Mouse (Mus musculus): Measurements from ENCODE around the gene Serpini1. TPM values are rescaled to one million over a fixed set of nuclear protein-coding genes. Genes with fewer than 3 reads are reported as not detected.
"Not testable (repeated sequence)": the region's sequence is repeated elsewhere in the genome, so short reads cannot be mapped to it uniquely, and the experiment has no call there.

Gene Serpini1
- polyA plus RNA-seq, 1 experiment from 2014 or later, result 201 TPM

- Histone ChIP-seq H3K4me2 (ENCODE audit: low read depth, low read length) (no peak overlapping the region), H3K27me3 (ENCODE audit: control insufficient read depth, insufficient read depth, low read length) (no peaks in the 10 kb centered on the region), H3K27ac (ENCODE audit: low read depth, low read length) (no peak overlapping the region), H3K4me3 (ENCODE audit: low read depth, low read length) (no peak overlapping the region), H3K9me3 (ENCODE audit: control insufficient read depth, low read length) (no peaks in the 10 kb centered on the region), H3K4me1 (ENCODE audit: control insufficient read depth, insufficient read depth, low read length) (no peaks in the 10 kb centered on the region), H3K9ac (replicated peaks; ENCODE audit: low read depth, low read length) (no peak overlapping the region), H3K36me3 (ENCODE audit: control insufficient read depth, insufficient read depth, low read length) (no peaks in the 10 kb centered on the region)
- ATAC-seq (ENCODE audit: low read depth), result no peak
- WGBS, result 95% methylated on average over 2 of the region's 2 CpGs
Observed at GRCm38 (mm10) chr3:75624627-75625026, 67.3 kb downstream of the Serpini1 start.

- Histone ChIP-seq H3K27me3 (ENCODE audit: control insufficient read depth, insufficient read depth, low read length) (no peaks in the 10 kb centered on the region), H3K4me2 (ENCODE audit: low read depth, low read length) (no peak overlapping the region), H3K27ac (ENCODE audit: low read depth, low read length) (no peak overlapping the region), H3K4me3 (ENCODE audit: low read depth, low read length) (no peak overlapping the region), H3K36me3 (ENCODE audit: control insufficient read depth, insufficient read depth, low read length) (no peaks in the 10 kb centered on the region), H3K4me1 (ENCODE audit: control insufficient read depth, insufficient read depth, low read length) (no peaks in the 10 kb centered on the region), H3K9me3 (ENCODE audit: control insufficient read depth, low read length) (no peaks in the 10 kb centered on the region), H3K9ac (replicated peaks; ENCODE audit: low read depth, low read length) (no peak overlapping the region)
- no peak for ATAC-seq (ENCODE audit: low read depth)
- 72% methylated on average over 4 of the region's 4 CpGs for WGBS
Observed at GRCm38 (mm10) chr3:75630988-75631615, 73.8 kb downstream of the Serpini1 start.

- H3K36me3 ChIP-seq (ENCODE audit: control insufficient read depth, insufficient read depth, low read length), result no peaks in the 10 kb centered on the region
- H3K27ac ChIP-seq (ENCODE audit: low read depth, low read length), result no peak overlapping the region
- no peak overlapping the region for H3K9ac ChIP-seq (replicated peaks; ENCODE audit: low read depth, low read length)
- no peak overlapping the region for H3K4me2 ChIP-seq (ENCODE audit: low read depth, low read length)
- no peaks in the 10 kb centered on the region for H3K9me3 ChIP-seq (ENCODE audit: control insufficient read depth, low read length)
- H3K27me3 ChIP-seq (ENCODE audit: control insufficient read depth, insufficient read depth, low read length), result no peaks in the 10 kb centered on the region
- 80% methylated on average over 1 of the region's 1 CpGs for WGBS
- no peak overlapping the region for H3K4me3 ChIP-seq (ENCODE audit: low read depth, low read length)
- ATAC-seq (ENCODE audit: low read depth), result peak; percentile 38; the same call in 1 of the 2 replicates
- H3K4me1 ChIP-seq (ENCODE audit: control insufficient read depth, insufficient read depth, low read length), result no peaks in the 10 kb centered on the region
Observed at GRCm38 (mm10) chr3:75633221-75633620, 75.9 kb downstream of the Serpini1 start.

DNA sequence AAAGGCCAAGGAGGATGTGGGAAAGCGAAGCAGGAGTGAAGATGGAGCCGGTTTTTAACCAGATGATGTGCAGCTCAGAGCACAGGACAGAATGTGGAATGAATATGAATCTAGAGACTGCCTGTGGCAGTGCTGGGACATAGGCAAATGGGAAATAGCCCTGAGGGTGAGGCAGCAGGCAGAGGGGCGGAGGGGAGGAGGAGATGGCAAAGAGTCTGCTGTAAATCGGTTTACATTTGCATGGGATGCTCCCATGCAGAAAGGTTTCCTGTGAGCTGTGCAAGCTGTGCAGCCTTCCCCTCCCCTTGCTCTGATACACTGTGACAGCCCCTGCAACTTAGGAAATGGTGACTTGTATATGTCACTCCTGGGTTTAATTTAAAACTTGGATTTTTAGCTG, 76.3 kb downstream of the Serpini1 start:
- Histone ChIP-seq H3K27ac (ENCODE audit: low read depth, low read length) (no peak overlapping the region), H3K4me2 (ENCODE audit: low read depth, low read length) (no peak overlapping the region), H3K9ac (replicated peaks; ENCODE audit: low read depth, low read length) (no peak overlapping the region), H3K27me3 (ENCODE audit: control insufficient read depth, insufficient read depth, low read length) (no peaks in the 10 kb centered on the region), H3K4me1 (ENCODE audit: control insufficient read depth, insufficient read depth, low read length) (no peaks in the 10 kb centered on the region), H3K36me3 (ENCODE audit: control insufficient read depth, insufficient read depth, low read length) (no peaks in the 10 kb centered on the region), H3K9me3 (ENCODE audit: control insufficient read depth, low read length) (no peaks in the 10 kb centered on the region), H3K4me3 (ENCODE audit: low read depth, low read length) (no peak overlapping the region)
- ATAC-seq (ENCODE audit: low read depth), result peak; percentile 63
- 35% methylated on average over 4 of the region's 4 CpGs for WGBS

- Histone ChIP-seq H3K9ac (replicated peaks; ENCODE audit: low read depth, low read length) (no peak overlapping the region), H3K36me3 (ENCODE audit: control insufficient read depth, insufficient read depth, low read length) (no peaks in the 10 kb centered on the region), H3K4me2 (ENCODE audit: low read depth, low read length) (no peak overlapping the region), H3K4me3 (ENCODE audit: low read depth, low read length) (no peak overlapping the region), H3K27ac (ENCODE audit: low read depth, low read length) (no peak overlapping the region), H3K4me1 (ENCODE audit: control insufficient read depth, insufficient read depth, low read length) (no peaks in the 10 kb centered on the region), H3K9me3 (ENCODE audit: control insufficient read depth, low read length) (no peaks in the 10 kb centered on the region), H3K27me3 (ENCODE audit: control insufficient read depth, insufficient read depth, low read length) (no peaks in the 10 kb centered on the region)
- ATAC-seq (ENCODE audit: low read depth), result 0 out of 2 replicates have a peak, but pooled peaks have one; percentile 24
- WGBS, result 67% methylated on average over 1 of the region's 1 CpGs
Observed at GRCm38 (mm10) chr3:75635648-75636047, 78.3 kb downstream of the Serpini1 start.

DNA sequence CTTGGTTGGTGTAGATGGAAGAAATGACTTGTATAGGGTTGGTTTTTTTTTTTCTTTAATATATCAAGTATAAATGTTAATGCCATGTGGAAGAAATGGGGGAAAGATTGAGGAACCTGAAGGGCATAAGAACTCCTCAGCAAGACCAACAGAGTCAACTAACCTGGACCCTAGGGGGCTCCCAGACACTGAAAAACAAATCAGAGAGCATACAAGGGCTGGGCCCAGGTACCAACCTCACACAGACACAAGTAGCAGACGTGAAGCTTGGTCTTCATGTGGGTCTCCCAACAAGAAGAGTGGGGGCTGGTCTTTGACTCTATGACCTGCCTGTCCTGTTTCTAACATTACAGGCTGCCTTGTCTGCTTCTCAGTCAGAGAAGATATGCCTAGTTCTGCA, 82.2 kb downstream of the Serpini1 start:
- H3K4me2 ChIP-seq (ENCODE audit: low read depth, low read length), result no peak overlapping the region
- WGBS, result 75% methylated on average over 1 of the region's 1 CpGs
- no peaks in the 10 kb centered on the region for H3K4me1 ChIP-seq (ENCODE audit: control insufficient read depth, insufficient read depth, low read length)
- H3K27me3 ChIP-seq (ENCODE audit: control insufficient read depth, insufficient read depth, low read length), result no peaks in the 10 kb centered on the region
- H3K36me3 ChIP-seq (ENCODE audit: control insufficient read depth, insufficient read depth, low read length), result no peaks in the 10 kb centered on the region
- no peak for ATAC-seq (ENCODE audit: low read depth)
- no peaks in the 10 kb centered on the region for H3K9me3 ChIP-seq (ENCODE audit: control insufficient read depth, low read length)
- no peak overlapping the region for H3K27ac ChIP-seq (ENCODE audit: low read depth, low read length)
- no peak overlapping the region for H3K9ac ChIP-seq (replicated peaks; ENCODE audit: low read depth, low read length)
- H3K4me3 ChIP-seq (ENCODE audit: low read depth, low read length), result no peak overlapping the region

DNA sequence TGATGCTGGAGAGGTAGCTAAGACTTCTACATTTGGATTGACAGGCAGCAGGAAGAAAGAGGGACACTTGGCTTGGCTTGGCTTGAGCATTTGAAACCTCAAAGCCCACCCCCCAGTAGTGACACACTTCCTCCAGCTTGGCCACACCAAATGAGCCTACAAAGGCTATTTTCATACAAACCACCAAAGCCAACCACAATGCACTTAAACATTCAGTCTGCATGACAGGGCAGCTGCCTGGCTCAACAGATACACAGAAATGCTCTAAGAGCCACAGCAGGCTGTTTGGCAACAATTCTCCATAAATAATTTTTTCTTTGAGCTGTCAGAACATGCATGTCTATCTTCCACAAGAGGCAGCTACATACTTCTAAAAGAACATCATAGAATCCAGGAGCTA, 90.2 kb downstream of the Serpini1 start:
- H3K36me3 ChIP-seq (ENCODE audit: control insufficient read depth, insufficient read depth, low read length), result no peaks in the 10 kb centered on the region
- ATAC-seq (ENCODE audit: low read depth), result no peak
- no peaks in the 10 kb centered on the region for H3K9me3 ChIP-seq (ENCODE audit: control insufficient read depth, low read length)
- no peak overlapping the region for H3K4me2 ChIP-seq (ENCODE audit: low read depth, low read length)
- H3K27me3 ChIP-seq (ENCODE audit: control insufficient read depth, insufficient read depth, low read length), result no peaks in the 10 kb centered on the region
- H3K4me1 ChIP-seq (ENCODE audit: control insufficient read depth, insufficient read depth, low read length), result no peaks in the 10 kb centered on the region
- no peak overlapping the region for H3K27ac ChIP-seq (ENCODE audit: low read depth, low read length)
- H3K9ac ChIP-seq (replicated peaks; ENCODE audit: low read depth, low read length), result no peak overlapping the region
- H3K4me3 ChIP-seq (ENCODE audit: low read depth, low read length), result no peak overlapping the region

- no peak for ATAC-seq (ENCODE audit: low read depth)
Observed at GRCm38 (mm10) chr3:75648226-75648625, 90.9 kb downstream of the Serpini1 start.

DNA sequence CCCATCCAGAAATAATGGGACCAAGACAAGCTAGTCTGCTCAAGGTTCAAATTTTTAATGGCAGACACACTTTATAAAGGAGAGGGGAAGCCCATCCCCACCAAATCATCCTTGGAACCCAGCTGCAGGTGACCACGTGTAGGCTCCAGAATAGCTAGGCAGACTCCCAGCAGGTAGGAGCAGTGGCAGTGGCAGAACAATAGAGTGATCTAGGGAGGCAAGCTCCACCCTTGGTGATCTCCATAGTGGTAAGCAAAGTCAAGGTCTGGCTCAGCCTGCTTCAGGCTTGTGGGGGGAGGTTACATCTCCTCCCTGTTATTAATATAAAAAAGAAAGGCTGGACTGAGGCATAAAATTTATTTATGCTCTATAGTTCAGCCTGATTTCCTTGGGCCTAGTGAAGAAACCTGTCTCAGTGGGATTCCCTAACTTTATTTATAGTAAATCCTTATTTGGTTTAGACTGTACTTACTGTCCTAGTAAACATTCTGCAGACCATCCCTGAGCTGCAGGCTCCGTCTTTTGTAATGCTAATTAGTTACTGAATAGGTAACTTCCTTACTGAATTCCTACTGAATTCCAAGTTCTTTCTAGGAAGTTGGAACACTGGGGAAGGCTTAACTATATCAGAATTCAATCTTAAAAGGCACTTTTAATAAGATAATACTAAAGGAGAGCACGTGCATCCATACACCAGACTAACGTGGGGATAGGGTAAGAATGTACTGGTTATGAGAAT, 93.2 kb downstream of the Serpini1 start:
- not testable (repeated sequence) for H3K4me2 ChIP-seq (ENCODE audit: low read depth, low read length); H3K9ac ChIP-seq (replicated peaks; ENCODE audit: low read depth, low read length); H3K27me3 ChIP-seq (ENCODE audit: control insufficient read depth, insufficient read depth, low read length); H3K4me3 ChIP-seq (ENCODE audit: low read depth, low read length); H3K9me3 ChIP-seq (ENCODE audit: control insufficient read depth, low read length); H3K27ac ChIP-seq (ENCODE audit: low read depth, low read length); ATAC-seq (ENCODE audit: low read depth); H3K4me1 ChIP-seq (ENCODE audit: control insufficient read depth, insufficient read depth, low read length); H3K36me3 ChIP-seq (ENCODE audit: control insufficient read depth, insufficient read depth, low read length)
- WGBS, result 57% methylated on average over 4 of the region's 4 CpGs

More at GRCm38 (mm10) chr3:75648226-75648625, 90.9 kb downstream of the Serpini1 start:
- Histone ChIP-seq H3K4me2 (ENCODE audit: low read depth, low read length) (no peak overlapping the region), H3K9me3 (ENCODE audit: control insufficient read depth, low read length) (no peaks in the 10 kb centered on the region), H3K36me3 (ENCODE audit: control insufficient read depth, insufficient read depth, low read length) (no peaks in the 10 kb centered on the region), H3K27me3 (ENCODE audit: control insufficient read depth, insufficient read depth, low read length) (no peaks in the 10 kb centered on the region), H3K27ac (ENCODE audit: low read depth, low read length) (no peak overlapping the region), H3K4me1 (ENCODE audit: control insufficient read depth, insufficient read depth, low read length) (no peaks in the 10 kb centered on the region), H3K4me3 (ENCODE audit: low read depth, low read length) (no peak overlapping the region), H3K9ac (replicated peaks; ENCODE audit: low read depth, low read length) (no peak overlapping the region)
- 82% methylated on average over 1 of the region's 1 CpGs for WGBS

All from neural tube, embryonic 14.5 days (tissue).